Mouse (Mus musculus) limb, embryonic 13.5 days (tissue): ENCODE results near the gene Nppb. TPM values are rescaled to one million over a fixed set of nuclear protein-coding genes. Genes with fewer than 3 reads are reported as not detected.

Experiments
- ATAC-seq: fragments of 200-750 bp; cut with Nextera tagmentation; 2 replicates; pipeline ENCODE4 v1.8.0; 2017; ENCODE audit warnings: low read depth, moderate number of reproducible peaks, moderate TSS enrichment; ENCODE audit not compliant: low FRiP score
- H3K27ac ChIP-seq: fragments of 300-500 bp; sonication (generic); 2 replicates; pipeline ENCODE4 v1.5.1; 2015; ENCODE audit warnings: inconsistent platforms, mild to moderate bottlenecking, moderate library complexity
- H3K27me3 ChIP-seq: fragments of 300-500 bp; sonication (generic); 2 replicates; pipeline ENCODE4 v1.6.1; 2015; ENCODE audit warnings: mild to moderate bottlenecking, inconsistent platforms
- H3K36me3 ChIP-seq: fragments of 300-500 bp; sonication (generic); 2 replicates; pipeline ENCODE4 v1.6.1; 2015; ENCODE audit warnings: inconsistent platforms, mild to moderate bottlenecking, moderate library complexity
- H3K4me1 ChIP-seq: fragments of 300-500 bp; sonication (generic); 2 replicates; pipeline ENCODE4 v1.6.1; 2015; ENCODE audit warnings: inconsistent platforms
- H3K4me2 ChIP-seq: fragments of 300-500 bp; sonication (generic); replicated peaks from 2 replicates; pipeline ENCODE4 v1.6.1; 2015; ENCODE audit warnings: inconsistent platforms, mild to moderate bottlenecking, moderate library complexity
- H3K4me3 ChIP-seq: fragments of 300-500 bp; sonication (generic); 2 replicates; pipeline ENCODE4 v1.5.1; 2015; ENCODE audit warnings: moderate library complexity, mild to moderate bottlenecking, inconsistent platforms
- H3K9ac ChIP-seq: fragments of 300-500 bp; sonication (generic); 2 replicates; pipeline ENCODE4 v1.6.1; 2015; ENCODE audit warnings: mild to moderate bottlenecking, inconsistent platforms
- H3K9me3 ChIP-seq: fragments of 300-500 bp; sonication (generic); 2 replicates; pipeline ENCODE4 v1.6.1; 2016; ENCODE audit warnings: inconsistent platforms
- WGBS: fragments of 180-500 bp; shearing (Covaris S2); methylation state at CpG from one replicate; pipeline ENCODE4 v1.1.7; 2015; 5-methylcytosine and 5-hydroxymethylcytosine counted together
- polyA plus RNA-seq: library from polyadenylated mRNA; unstranded; fragments of >200 nt; fragmentation: Nextera tagmentation; extraction: Ambion mirVana; gene quantifications from 2 replicates; pipeline ENCODE4 v1.2.1, GENCODE M21; 2015

Nppb gene
- polyA plus RNA-seq, 1 experiment from 2014 or later: not detected

- no peaks in the 10 kb centered on the region for H3K4me1 ChIP-seq
- H3K9me3 ChIP-seq: no peaks in the 10 kb centered on the region
- H3K4me3 ChIP-seq: no peak overlapping the region
- no peak overlapping the region for H3K9ac ChIP-seq
- no peak overlapping the region for H3K4me2 ChIP-seq
- no peak for ATAC-seq
- H3K27ac ChIP-seq: no peak overlapping the region
- H3K27me3 ChIP-seq: no peaks in the 10 kb centered on the region
- H3K36me3 ChIP-seq: no peaks in the 10 kb centered on the region
- 59% methylated on average over 7 of the region's 7 CpGs for WGBS
These were observed 8.0 kb downstream of the Nppb start for GRCm38 (mm10) chr4:147993571-147994095.

DNA sequence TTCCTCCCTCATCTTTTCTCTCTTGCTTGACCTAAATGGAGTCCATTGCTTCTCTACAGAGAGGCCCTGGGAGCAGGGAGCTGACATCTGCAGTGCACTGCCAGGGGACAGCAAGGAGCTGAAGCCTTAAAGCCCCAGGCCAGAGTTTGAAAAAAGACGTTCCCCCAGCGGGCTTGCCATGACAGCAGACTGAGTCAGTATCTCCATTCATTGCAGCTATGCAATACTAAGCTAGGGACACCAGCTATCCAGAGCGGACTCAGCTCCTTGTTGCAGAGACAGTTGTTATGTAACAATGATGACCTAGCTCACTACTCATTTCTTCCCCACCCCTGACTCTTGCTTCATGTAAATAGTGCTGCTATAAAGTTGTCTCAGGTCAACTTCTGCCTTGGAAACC is 9.7 kb downstream of the Nppb start:
- ATAC-seq: no peak
- no peaks in the 10 kb centered on the region for H3K9me3 ChIP-seq
- no peak overlapping the region for H3K9ac ChIP-seq
- H3K4me2 ChIP-seq: no peak overlapping the region
- H3K27ac ChIP-seq: no peak overlapping the region
- no peaks in the 10 kb centered on the region for H3K36me3 ChIP-seq
- 80% methylated on average over 3 of the region's 3 CpGs for WGBS
- H3K4me3 ChIP-seq: no peak overlapping the region
- H3K27me3 ChIP-seq: no peaks in the 10 kb centered on the region
- no peaks in the 10 kb centered on the region for H3K4me1 ChIP-seq

- Histone ChIP-seq H3K36me3 (peaks cover 11% of the 10 kb centered on the region), H3K4me1 (no peaks in the 10 kb centered on the region), H3K4me2 (no peak within 1 kb of the TSS), H3K4me3 (no peak within 1 kb of the TSS), H3K27ac (no peak within 1 kb of the TSS), H3K9me3 (no peaks in the 10 kb centered on the region), H3K9ac (no peak within 1 kb of the TSS), H3K27me3 (no peaks in the 10 kb centered on the region)
- no peak for ATAC-seq
- WGBS: 33% methylated on average over 12 of the region's 12 CpGs
These were observed 14.7 kb downstream of the Nppb start, which contains the start of gene Nppa for GRCm38 (mm10) chr4:148000202-148000772. Gene Nppa (plus strand): TSS chr4:148000722.

GRCm38 (mm10) chr4:148001013-148001789 is 15.6 kb downstream of the Nppb start:
- no peak for ATAC-seq
- H3K27me3 ChIP-seq: no peaks in the 10 kb centered on the region
- 80% methylated on average over 17 of the region's 17 CpGs for WGBS
- H3K9ac ChIP-seq: no peak overlapping the region
- no peak overlapping the region for H3K4me2 ChIP-seq
- H3K36me3 ChIP-seq: peaks cover 21% of the 10 kb centered on the region
- no peaks in the 10 kb centered on the region for H3K9me3 ChIP-seq
- no peaks in the 10 kb centered on the region for H3K4me1 ChIP-seq
- no peak overlapping the region for H3K27ac ChIP-seq
- H3K4me3 ChIP-seq: no peak overlapping the region

DNA sequence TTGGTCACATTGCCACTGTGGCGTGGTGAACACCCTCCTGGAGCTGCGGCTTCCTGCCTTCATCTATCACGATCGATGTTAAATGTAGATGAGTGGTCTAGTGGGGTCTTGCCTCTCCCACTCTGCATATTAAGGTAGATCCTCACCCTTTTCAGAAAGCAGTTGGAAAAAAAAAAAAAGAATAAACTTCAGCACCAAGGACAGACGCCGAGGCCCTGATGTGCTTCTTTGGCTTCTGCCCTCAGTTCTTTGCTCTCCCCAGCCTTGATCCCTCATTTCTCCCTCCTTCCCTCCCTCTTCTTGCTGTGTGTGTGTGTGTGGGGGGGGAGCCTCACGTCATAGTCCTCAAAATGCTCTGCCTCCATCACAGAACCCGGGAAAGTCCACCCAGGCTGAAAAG is 16.3 kb downstream of the Nppb start:
- Histone ChIP-seq H3K4me1 (no peaks in the 10 kb centered on the region), H3K27me3 (no peaks in the 10 kb centered on the region), H3K27ac (no peak overlapping the region), H3K9me3 (no peaks in the 10 kb centered on the region), H3K36me3 (peaks cover 27% of the 10 kb centered on the region), H3K4me3 (no peak overlapping the region), H3K4me2 (no peak overlapping the region), H3K9ac (no peak overlapping the region)
- ATAC-seq: no peak
- WGBS: 50% methylated on average over 8 of the region's 8 CpGs

GRCm38 (mm10) chr4:148004361-148004760 is 18.8 kb downstream of the Nppb start:
- no peaks in the 10 kb centered on the region for H3K9me3 ChIP-seq
- no peak overlapping the region for H3K27ac ChIP-seq
- H3K4me3 ChIP-seq: no peak overlapping the region
- H3K27me3 ChIP-seq: no peaks in the 10 kb centered on the region
- H3K4me1 ChIP-seq: no peaks in the 10 kb centered on the region
- no peak overlapping the region for H3K9ac ChIP-seq
- no peak overlapping the region for H3K4me2 ChIP-seq
- WGBS: 52% methylated on average over 7 of the region's 7 CpGs
- H3K36me3 ChIP-seq: peaks cover 52% of the 10 kb centered on the region
- ATAC-seq: no peak

DNA sequence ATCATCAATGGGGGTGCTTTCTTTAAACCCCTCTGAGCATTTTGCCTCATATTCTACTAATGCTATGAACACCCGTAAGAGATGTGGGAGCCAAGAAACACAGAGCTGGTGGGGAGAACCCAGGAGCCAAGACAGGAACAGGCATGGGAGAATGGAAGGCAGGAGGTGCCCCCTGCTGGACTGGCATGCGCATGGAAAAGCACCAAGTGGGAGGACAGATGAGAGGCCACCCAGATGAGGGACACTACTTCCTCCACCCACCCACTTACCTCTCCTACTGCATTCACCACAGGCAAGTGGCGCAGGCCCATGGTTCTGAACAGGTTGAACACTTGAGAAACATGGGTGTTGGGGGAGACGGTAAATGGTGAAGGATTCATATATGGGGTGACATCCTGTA is 22.8 kb downstream of the Nppb start:
- Histone ChIP-seq H3K4me2 (no peak overlapping the region), H3K27ac (no peak overlapping the region), H3K4me1 (no peaks in the 10 kb centered on the region), H3K36me3 (peaks cover 93% of the 10 kb centered on the region), H3K9ac (no peak overlapping the region), H3K9me3 (no peaks in the 10 kb centered on the region), H3K27me3 (no peaks in the 10 kb centered on the region), H3K4me3 (no peak overlapping the region)
- WGBS: 84% methylated on average over 4 of the region's 4 CpGs
- no peak for ATAC-seq

DNA sequence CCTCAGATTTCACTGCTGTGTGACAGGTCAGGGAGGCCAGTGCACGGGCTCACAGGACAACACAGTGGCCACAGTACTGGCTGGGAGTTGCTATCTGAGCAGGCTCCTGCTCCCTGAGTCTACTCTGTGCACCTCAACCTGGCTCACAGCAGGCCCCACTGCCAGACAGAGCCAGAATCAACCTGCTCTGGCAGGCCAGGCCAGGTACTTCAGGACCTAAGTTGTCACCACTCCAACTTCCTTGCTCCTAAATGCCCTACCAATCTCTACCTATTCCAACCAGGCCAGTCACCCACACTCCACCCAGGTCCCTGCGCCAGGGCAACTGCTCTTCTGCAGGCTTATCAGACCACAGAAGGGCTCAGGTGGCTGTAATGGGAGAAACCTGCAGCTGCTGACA is 24.1 kb downstream of the Nppb start:
- no peaks in the 10 kb centered on the region for H3K4me1 ChIP-seq
- H3K9me3 ChIP-seq: no peaks in the 10 kb centered on the region
- ATAC-seq: no peak
- H3K36me3 ChIP-seq: peaks cover 99% of the 10 kb centered on the region
- H3K9ac ChIP-seq: no peak overlapping the region
- no peak overlapping the region for H3K27ac ChIP-seq
- no peak overlapping the region for H3K4me3 ChIP-seq
- WGBS: 89% methylated on average over 2 of the region's 2 CpGs
- no peak overlapping the region for H3K4me2 ChIP-seq
- no peaks in the 10 kb centered on the region for H3K27me3 ChIP-seq

GRCm38 (mm10) chr4:148011332-148011731 is 25.7 kb downstream of the Nppb start:
- Histone ChIP-seq H3K27me3 (no peaks in the 10 kb centered on the region), H3K4me3 (no peak overlapping the region), H3K9ac (no peak overlapping the region), H3K9me3 (no peaks in the 10 kb centered on the region), H3K36me3 (peaks cover 99% of the 10 kb centered on the region), H3K27ac (no peak overlapping the region), H3K4me2 (no peak overlapping the region), H3K4me1 (no peaks in the 10 kb centered on the region)
- no peak for ATAC-seq
- 81% methylated on average over 3 of the region's 3 CpGs for WGBS

- no peak overlapping the region for H3K9ac ChIP-seq
- H3K27ac ChIP-seq: no peak overlapping the region
- no peak for ATAC-seq
- H3K36me3 ChIP-seq: peaks cover 99% of the 10 kb centered on the region
- H3K27me3 ChIP-seq: no peaks in the 10 kb centered on the region
- no peaks in the 10 kb centered on the region for H3K4me1 ChIP-seq
- WGBS: 90% methylated on average over 4 of the region's 4 CpGs
- no peaks in the 10 kb centered on the region for H3K9me3 ChIP-seq
- no peak overlapping the region for H3K4me2 ChIP-seq
- H3K4me3 ChIP-seq: no peak overlapping the region
These were observed 26.6 kb downstream of the Nppb start for GRCm38 (mm10) chr4:148012216-148012615.

DNA sequence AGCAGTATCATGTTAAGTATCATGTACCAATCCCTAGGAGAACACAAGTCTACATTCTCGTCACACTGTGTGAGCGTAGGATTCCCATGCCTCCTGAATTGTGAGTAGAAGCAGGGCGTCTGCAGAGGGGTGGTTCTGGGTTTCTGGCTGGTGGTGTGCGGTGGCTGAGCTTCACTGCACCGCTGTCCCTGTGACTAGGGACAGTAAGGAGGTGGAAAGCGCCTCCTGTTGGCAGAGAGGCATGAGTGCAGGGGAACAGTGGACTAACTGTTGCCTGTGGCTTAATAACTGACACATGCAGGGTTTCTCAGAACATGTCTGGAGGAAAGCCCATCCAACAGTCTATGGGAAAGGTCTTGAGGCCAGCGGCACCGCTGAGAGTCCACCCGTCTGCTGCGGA is 29.8 kb downstream of the Nppb start:
- Histone ChIP-seq H3K4me2 (no peak overlapping the region), H3K27ac (no peak overlapping the region), H3K9ac (no peak overlapping the region), H3K9me3 (no peaks in the 10 kb centered on the region), H3K4me1 (no peaks in the 10 kb centered on the region), H3K36me3 (peaks cover 98% of the 10 kb centered on the region), H3K27me3 (no peaks in the 10 kb centered on the region), H3K4me3 (no peak overlapping the region)
- WGBS: 80% methylated on average over 10 of the region's 10 CpGs
- ATAC-seq: no peak

DNA sequence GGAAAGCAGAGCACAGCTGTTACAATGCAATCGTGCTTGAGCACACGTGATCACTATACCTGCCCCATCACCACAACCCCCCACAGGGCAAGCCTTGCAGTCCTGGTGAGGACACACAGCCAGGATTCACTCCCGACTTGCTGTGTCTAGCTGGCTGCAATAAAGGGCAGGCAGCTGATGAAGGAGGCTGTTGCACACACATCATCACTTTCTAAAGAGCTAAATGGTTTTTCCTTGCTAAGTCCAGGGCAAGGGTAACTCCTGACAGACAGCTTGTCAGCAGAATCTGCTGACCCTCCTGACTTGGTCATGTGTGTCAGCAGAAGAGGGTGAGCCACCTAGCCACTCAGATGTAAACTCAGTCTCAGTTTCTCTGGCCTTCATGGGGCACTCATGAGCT is 31.4 kb downstream of the Nppb start:
- WGBS: 78% methylated on average over 3 of the region's 3 CpGs
- Histone ChIP-seq H3K4me1 (no peaks in the 10 kb centered on the region), H3K4me2 (no peak overlapping the region), H3K4me3 (no peak overlapping the region), H3K9me3 (no peaks in the 10 kb centered on the region), H3K27me3 (no peaks in the 10 kb centered on the region), H3K27ac (no peak overlapping the region), H3K36me3 (peaks cover 98% of the 10 kb centered on the region), H3K9ac (no peak overlapping the region; the same call in 1 of the 2 replicates)
- no peak for ATAC-seq
